Mouse (Mus musculus) G1E (cell line): ENCODE data around the gene Krtap7-1.

ENCODE experiments used
- CTCF ChIP-seq: IDR thresholded peaks from 2 replicates; pipeline ENCODE4 v1.5.1; 2012; ENCODE audit warnings: low read depth, low read length, inconsistent platforms, mixed read lengths
- GATA1 ChIP-seq: IDR thresholded peaks from 2 replicates; pipeline ENCODE4 v1.6.1; 2012; ENCODE audit warnings: borderline replicate concordance, low read length, inconsistent platforms, mixed read lengths
- TAL1 ChIP-seq: conservative IDR thresholded peaks from 2 replicates; pipeline ENCODE4 v1.6.1; 2012; ENCODE audit warnings: low read depth, low read length, inconsistent platforms, mixed read lengths

DNA sequence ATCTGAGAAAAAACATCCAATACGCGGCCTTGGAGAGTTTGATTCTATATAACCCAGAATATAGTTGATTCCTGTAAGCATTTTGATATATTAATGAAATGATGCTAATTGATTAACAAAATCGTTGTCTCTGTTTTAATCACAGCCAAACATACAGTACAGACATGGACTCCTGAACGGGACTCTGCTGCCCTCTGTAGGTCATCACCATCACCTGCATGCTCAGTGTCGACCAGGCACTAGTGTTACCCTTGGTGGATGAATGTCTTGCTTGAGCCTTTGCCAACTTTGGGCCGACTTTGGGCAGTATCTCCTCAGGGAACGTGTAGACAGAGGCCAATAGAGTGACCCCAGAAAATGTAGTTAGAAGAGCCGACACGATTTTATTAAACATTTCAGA is 9.5 kb upstream of the Krtap7-1 start:
- TF ChIP-seq CTCF (no peak), TAL1 (no peak), GATA1 (no peak)
